Mouse (Mus musculus) neutrophil, adult 83 days (primary cell): Measurements from ENCODE around the gene Alg10b. TPM values are rescaled to one million over a fixed set of nuclear protein-coding genes. Genes with fewer than 3 reads are reported as not detected.

ENCODE experiments used
- total RNA-seq, 2 experiments: library from RNA; stranded (reverse); gene quantifications; one replicate each; pipeline ENCODE4 v1.2.4; 2023

Gene Alg10b
- 10 to 100 TPM; 10.8 to 12.5 TPM for total RNA-seq

DNA sequence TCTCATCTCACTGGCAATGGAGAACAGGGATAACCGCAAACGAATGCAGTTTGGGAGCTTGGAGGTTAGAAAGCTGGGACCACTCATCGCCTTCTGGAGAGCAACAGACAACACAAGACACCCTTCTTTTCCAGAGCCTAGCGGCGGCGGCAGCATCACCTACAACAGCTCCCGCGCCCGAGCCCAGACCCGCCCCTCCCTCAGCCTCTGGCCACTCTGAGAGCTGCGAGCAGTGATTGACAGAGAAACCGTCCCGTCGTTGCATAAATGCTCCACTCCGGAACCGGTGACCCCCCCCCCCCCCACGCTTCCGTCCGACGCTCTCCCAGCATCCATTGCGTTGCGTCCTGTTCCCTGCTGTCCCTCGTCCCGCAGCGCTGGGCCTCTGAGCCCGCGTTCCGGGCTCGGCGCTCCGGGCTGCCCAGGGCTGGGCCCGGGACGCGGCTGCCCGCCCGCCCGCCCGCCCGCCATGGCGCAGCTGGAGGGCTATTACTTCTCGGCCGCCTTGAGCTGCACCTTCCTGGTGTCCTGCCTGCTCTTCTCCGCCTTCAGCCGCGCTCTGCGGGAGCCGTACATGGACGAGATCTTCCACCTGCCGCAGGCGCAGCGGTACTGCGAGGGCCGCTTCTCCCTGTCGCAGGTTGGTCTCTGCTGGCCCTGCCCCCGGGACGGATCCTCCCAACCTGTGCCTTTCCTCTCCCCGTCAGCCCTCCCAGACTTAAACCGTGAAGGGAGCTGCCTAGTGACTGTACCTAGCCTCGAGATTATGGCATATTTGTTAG, at the start of gene Alg10b:
TSS of gene Alg10b (plus strand) at position 343 of the 782 bp plus-strand sequence.

